Mouse (Mus musculus) spleen, postnatal 36 days (tissue): Measurements from ENCODE around the gene Zfp646.
A peak's percentile ranks its signal among the peaks of the same experiment; 100 is the strongest.
"Not testable (repeated sequence)": the region's sequence is repeated elsewhere in the genome, so short reads cannot be mapped to it uniquely, and the experiment has no call there.

ENCODE experiments used
- DNase-seq, 2 experiments: peaks; one replicate each; pipeline ENCODE4 v3.0.0; 2022; ENCODE audit warnings: low spot score in 2 of 2, mixed read lengths in 1 of 2

Gene Zfp646

DNA sequence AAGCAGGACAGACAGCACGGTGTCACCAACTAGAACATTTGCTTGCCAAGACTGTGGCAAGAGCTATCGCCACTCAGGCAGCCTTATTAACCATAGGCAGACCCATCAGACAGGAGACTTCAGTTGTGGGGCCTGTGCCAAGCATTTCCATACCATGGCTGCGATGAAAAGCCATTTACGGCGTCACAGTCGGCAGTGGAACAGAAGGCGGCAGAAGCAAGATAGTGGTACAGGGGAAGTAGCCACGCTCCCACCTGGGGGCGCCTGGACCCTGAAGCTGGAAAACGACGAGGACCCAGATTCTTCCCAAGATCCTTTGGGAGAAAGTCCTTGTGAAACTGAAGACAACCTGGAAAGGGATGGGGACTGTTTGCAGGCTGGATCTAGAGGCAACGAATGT is 4.4 kb downstream of the Zfp646 start:
- no peak for DNase-seq

DNA sequence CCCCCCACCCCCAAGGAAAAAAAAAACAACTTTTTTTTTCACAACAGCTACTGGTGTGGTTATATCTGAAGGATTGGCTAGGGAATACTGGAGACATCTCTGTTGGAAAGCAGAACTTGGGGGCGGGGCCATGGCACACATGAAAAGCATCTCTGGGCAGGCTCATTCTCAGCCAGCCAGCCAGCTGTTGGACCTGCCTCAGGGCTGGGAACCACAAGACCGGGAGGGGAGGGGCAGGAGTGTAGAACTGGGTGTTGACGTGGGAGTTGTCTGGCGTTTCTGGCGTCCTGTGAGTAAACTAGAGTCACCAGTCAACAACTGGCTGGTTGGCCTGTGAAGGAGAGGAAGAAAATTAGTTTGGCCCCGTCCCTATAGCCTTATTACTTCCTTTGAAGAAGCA is 9.9 kb downstream of the Zfp646 start:
- DNase-seq: no peak

DNA sequence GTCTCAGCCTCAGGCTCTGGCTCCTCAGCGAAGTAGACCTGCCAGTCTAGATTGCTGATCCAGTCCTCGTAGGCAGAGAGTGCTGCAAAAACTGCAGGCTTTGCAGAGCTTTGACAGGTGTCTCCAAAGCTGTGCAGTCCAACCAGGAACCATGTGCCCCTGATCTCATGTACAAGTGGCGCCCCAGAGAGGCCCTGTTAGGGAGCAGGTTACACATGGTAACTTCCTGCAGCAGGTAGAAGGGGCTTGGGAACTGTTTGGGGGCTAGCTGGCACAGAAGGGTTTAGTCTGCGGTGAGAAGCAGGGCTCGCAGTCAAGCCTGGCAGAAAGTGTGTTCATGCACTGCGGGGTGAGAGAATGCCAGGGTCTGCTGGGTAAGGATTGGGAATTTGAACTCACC is 10.5 kb downstream of the Zfp646 start:
- DNase-seq: no peak

DNA sequence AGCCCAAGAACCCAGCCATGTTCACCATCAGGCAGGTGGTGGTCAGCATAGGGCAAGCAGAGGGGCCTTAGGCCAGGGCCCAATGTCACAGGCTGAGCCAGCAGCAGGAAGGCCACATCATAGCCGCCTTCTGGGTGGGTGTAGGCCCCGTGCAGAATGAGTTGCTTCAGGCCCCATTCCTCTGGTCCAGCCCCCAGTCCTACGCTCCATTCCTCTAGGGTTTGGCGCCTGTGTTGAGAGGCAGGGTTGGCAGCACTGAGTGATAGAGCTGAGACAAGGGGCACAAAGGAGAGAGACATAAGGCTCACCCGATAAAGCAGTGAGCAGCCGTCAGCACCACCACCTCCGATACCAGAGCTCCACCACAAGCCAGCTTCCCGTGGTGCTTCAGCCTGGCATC is 11.2 kb downstream of the Zfp646 start:
- DNase-seq: no peak

DNA sequence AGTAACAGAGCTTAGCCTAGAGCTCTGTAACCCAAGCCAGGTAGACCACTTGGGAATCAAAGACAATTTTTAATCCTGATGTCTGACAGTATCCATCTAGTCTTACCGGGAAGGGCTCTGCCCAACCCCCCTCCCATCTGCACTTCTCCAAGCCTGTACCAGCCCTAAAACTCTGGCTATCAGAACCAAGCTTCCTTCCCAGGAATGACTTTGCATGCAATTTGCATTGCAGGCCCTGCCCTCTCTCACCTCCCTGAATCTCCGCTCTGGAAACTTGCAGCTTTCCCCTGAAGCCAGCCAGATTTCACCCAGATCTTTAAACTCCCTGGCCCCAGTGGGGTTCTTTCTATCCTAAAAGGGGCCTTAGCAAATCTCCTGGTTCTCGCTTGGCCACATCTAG is 11.8 kb downstream of the Zfp646 start:
- DNase-seq: no peak

DNA sequence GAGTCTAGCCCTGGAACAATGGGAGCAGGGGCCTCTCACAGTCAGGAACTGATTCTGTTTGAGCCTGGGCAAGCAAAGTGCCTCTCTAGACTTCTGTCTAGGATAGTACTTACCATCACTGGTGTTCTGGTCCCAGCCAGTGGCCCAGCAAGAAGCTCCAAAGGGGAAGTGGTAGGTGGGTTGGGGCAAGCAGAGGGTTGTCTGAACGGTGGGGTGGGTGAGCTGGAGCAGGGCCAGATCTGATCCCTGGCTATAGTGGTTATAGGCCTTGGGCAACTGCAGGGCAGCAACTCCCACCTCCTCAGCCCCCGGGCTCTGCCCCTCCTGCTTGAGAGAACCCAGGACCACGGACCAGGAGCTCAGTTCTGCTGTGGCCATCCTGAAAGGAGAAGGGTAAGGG is 12.8 kb downstream of the Zfp646 start:
- no peak for DNase-seq

DNA sequence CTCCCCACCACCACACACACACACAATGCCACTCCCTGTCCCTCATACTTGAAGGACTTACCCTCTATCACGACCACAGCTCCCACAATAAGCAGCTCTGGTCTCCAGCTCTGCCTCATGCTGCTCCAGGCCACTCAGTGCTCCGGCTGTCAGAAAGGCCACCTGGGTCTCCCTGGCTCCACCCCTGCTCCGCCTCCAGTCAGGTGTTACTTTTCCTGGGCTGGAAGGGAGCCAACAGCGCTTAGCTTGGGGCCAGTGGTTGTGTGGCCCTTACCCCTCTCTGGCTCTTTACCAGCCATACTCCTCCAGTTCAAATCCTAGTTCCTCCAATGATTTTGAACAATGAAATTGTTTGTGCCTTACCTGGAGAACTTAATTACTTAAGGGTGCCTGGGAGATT is 14.8 kb downstream of the Zfp646 start, which contains the start of gene Prss53:
TSS of gene Prss53 (minus strand) at position 173 of the 400 bp plus-strand sequence.
- no peak for DNase-seq

DNA sequence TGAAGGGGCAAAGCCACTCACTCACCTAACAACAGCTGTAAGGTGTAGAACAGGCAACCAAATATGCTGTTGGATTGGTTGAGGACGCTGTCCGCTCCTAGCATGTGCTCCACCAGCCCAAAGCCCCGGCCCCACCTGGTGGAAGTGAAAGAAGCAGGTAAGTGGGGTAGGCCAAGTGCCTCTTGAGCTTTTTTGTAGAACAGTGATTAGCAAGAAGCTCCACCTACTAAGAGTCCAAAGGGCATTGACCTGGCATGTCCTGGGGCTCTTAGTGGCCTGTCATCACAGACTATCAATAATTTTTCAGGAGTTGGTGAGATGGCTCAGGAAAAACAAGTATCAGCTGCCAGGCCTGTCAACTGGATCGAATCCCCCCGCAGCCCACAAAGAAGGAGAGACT is 18.5 kb downstream of the Zfp646 start:
- no peak for DNase-seq

DNA sequence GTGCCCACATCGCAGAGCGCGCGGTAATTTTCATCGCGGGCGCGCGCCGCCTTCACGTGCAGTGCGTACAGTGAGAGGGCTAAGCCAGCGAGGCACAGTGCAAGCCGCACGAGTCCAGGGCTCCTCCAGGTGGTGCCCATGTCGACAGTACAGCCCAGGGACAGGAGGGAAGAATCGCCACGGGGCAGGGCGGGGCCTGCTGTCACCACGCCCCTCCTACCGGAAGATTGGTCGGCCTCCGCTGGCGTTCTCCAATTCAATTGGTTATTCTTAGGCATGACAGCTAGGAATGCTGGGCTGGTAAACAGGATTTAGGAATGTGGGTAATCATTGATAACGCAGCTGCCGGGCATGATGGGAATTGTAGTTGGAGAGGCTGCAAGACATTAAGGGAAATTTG is 19.4 kb downstream of the Zfp646 start, which contains the start of the genes Gm21974 and Vkorc1:
TSS of gene Gm21974 (minus strand) at position 13 of the 400 bp plus-strand sequence.
TSS of gene Vkorc1 (minus strand) at position 176 of the 400 bp plus-strand sequence.
- peak; percentile 90 to 93 for DNase-seq

DNA sequence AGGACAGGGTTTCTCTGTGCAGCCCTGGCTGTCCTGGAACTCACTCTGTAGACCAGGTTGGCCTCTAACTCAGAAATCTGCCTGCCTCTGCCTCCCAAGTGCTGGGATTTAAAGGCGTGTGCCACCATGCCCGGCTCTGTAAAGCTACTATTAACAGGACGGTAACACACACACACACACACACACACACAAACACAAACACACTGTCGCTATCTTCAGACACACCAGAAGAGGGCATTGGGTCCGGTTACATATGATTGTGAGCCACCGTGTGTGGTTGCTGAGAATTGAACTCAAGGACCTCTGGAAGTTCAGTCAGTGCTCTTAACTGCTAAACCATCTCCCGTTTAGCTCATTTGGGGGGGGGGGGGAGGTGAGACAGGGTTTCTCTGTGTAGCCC is 19.9 kb downstream of the Zfp646 start:
- DNase-seq: not testable (repeated sequence)

DNA sequence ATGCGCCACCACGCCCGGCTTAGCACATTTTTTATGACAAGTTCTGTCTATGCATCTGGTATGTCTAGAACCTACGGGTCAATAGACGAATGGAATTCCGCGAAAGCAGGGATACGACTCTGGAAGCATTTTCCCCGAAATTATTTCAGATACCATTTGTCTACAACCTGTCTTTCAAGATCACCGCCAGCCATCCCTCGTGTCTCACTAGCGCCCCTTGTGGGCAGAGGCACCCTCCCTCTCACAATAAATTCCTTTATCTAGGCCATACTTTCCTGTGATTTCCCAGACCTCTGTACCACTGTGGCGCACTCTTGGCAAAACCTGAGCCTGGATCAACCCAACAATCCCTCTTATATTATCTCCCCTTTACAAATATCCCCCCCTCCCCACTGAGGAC is 20.4 kb downstream of the Zfp646 start:
- peak; percentile 47 to 71 for DNase-seq

DNA sequence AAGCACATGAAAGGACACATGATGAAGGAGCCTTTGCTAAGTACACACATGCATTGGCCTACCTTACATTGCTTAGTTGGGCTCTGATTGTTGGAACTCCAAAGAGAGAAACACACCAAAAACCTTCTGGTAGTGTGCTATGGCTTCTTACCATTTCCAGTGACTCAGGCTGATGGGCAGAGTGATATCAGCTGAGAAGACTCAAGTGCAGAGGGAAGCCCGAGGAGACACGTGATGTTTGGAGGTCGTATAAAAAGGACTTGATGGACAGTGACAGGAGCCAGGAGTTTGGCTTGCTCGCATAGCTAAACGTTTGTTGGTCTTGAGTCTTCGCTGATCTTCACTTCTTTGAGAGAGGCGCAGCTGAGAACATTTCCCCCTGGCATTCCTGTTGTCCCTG is 21.5 kb downstream of the Zfp646 start:
- no peak for DNase-seq

DNA sequence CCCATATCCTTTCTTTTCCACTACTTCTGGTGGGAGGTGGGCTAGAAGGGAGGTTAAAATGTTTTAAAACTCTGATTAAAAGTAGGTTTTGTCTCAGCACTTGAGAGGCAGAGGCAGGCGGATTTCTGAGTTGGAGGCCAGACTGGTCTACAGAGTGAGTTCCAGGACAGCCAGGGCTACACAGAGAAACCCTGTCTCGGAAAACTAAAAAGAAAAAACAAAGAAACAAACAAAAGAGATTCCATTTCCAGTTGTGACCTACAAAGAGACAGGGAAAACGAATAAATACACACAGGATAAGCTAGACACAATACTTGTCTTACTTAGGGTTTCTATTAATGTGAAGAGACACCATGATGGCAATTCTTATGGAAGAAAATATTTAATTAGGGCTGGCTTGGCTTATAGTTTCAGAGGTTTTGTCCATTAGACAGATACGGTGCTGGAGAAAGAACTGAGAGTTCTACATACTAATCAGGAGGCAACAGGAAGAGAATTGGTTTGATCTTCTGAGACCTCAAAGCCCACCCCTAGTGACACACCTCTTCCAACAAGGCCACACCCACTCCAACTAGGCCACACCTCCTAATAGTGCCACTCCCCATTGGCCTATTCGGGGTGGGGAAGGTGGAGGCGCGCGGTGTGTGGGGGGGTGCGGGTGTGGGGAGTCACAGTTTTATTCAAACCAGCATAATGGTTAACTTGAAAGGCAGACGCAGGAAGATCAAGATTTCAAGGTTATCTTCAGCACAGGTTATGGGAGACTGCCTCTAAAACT is 22.3 kb downstream of the Zfp646 start:
- DNase-seq: peak; percentile 30 to 32

DNA sequence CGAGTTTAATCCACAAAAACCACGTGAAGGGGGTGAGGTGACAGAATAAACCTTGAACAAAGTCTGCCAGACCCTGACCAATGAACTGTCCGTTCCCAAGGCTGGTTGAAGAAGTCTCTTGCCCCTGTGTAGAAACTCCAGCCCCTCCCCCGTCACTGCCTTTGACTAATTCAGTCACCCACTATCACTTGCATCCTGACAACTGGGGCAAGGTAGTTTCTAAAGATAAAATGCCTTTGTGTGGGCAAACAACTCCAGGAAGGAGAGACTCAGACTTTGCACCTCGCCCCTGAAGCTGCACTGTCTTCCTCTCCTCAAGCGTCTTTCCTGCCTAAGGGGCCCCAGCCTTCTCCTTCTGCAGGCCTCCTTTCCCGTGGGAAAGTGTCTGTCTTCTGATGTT is 24.0 kb downstream of the Zfp646 start:
- no peak for DNase-seq

DNA sequence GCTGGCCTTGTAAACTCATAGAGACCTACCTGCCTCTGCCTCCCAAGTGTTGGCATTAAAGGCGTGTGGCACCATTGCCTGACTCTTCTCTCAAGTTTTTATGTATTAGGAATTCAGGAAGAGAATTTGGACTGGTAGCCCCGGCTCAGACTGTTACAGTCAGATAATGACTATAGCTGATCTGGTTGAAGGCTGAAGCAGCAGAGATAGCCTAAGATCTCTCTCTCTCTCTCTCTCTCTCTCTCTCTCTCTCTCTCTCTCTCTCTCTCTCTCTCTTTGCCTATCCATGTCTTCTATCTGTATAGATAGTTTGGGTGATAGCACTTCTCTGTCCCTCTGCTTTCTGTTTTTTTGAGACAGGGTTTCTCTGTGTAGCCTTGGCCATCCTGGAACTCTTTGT is 25.8 kb downstream of the Zfp646 start:
- DNase-seq: no peak

DNA sequence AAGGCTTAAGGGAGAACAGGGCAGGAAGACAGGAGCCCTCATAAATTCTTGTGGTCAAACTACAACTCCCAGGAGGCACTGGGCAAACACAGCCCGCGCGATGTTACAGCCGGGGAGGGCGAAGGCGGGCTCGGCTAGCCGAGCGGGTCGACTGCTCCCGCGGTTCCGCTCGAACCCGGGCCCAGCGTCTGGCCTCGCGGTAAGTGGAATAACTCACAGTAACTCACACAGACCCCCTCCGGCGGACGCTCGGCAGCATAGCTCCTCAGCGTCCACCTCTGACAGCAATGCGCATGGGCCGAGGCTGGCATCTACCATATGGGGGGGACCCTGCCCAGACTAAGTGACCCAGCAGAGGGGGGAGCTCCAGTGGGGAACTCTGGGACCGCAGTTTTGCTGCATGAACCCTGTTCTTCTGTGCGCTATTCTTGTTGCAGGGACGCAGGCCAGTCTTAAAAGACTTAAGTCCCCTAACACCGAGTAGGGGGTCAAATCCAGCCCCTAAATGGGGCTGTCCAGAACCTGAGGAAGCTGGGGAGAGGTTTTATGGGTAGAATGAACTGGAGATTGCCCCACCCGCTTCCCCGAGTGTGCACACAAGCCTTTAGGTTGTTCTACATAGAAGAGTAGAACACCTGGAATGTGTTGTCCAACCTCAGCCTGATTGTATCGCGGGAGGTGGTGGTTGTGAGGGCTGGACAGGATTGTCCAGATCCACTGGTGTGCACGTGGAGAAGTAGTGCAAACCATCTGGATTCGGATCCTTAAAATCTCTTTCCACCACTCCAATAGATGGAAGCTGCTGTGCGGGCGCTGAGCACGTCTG is 28.2 kb downstream of the Zfp646 start, which contains the start of gene Bckdk:
TSS of gene Bckdk (plus strand) at position 112 of the 826 bp plus-strand sequence.
- peak; percentile 78 to 80 for DNase-seq

DNA sequence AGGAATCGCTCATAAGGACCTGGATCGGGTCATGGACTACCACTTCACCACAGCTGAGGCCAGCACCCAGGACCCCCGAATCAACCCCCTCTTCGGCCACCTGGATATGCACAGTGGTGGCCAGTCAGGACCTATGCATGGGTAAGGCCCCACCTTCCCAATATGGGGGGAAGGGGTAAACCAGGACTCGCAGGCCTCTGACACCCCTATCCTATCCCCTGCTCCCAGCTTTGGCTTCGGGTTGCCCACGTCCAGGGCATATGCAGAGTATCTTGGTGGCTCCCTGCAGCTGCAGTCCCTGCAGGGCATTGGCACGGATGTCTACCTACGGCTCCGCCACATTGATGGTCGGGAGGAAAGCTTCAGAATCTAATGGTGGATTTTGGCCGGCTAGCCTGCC is 31.9 kb downstream of the Zfp646 start:
- no peak for DNase-seq

DNA sequence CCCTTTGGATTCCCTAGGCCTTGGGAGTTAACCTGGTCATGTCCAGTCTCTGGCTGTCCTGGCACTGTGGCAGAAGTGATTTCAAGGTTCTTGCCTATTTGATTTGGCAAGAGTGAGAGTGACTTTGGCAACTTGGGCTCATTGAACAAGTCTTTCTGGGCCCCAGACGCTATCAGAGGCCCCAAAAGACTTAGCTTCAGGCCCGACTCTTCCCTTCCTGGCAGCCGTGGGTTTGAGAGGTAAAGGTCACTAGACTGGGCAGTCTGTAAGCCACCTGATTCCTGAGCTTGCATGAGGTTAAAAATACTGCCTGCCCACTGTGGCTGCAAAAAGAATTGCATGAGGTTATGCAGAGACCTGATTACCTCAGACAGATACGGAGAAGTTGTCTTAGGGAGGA is 32.6 kb downstream of the Zfp646 start:
- DNase-seq: no peak

DNA sequence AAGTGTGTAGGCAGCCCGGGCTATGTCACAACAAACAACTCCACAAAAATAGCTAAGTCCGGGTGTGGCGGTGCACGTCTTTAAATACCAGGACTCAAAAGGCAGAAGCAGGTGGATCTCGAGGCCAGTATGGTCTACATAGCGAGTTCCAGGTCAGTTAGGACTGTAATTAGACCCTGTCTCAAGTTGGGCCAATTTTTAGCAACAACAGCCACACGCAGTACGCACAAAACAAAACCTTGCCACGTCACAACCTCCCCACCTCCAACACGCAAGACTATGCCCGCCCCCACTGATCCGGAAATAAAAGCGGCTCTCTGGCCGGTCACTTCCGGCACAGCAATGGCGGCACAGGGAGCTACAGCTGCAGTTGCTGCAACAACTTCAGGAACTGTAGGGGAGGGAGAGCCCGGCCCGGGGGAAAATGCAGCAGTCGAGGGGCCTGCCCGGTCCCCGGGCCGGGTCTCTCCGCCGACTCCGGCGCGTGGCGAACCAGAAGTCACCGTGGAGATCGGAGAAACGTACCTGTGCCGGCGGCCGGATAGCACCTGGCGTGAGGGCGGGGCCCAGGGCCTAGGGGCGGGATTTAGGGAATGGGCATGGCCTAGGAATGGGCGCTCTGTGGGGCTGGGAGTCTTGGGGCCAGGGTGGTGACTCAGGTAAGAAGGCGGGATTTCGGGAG is 36.3 kb downstream of the Zfp646 start, which contains the start of gene Kat8:
TSS of gene Kat8 (plus strand) at position 327 of the 682 bp plus-strand sequence.
- peak; percentile 82 to 85 for DNase-seq

DNA sequence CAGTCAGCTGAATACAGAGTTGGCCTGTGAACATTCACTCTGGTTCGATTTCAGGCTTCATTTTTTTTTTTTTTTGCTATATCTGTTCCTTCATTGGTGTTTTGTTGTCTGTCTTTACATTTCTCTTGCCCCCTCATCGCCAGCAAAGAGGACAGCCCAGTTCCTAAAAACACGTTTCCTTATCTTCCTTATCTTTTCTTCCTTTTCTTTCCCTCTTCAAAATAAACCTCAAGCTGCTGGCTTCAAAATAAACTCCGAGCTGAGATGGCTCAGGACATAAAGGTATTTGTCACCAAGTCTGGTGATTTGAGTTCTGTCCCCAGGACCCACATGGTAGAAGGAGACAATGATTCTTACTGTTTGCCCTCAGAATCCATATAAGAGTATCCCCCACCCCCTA is 36.9 kb downstream of the Zfp646 start:
- DNase-seq: no peak

DNA sequence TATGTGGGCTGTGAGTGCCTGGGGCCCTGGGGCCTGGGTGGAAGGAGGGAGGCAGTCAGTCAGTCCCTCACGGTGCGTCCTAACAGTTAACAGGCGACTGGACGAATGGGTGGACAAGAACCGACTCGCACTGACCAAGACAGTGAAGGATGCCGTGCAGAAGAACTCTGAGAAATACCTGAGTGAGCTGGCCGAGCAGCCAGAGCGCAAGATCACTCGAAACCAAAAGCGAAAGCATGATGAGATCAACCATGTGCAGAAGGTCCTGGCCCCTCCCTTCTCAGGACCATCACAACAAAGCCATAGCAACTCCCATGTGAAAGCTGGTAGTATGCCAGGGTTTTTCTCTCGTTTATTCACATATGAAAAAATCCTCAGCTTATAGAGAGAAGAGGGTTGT is 39.3 kb downstream of the Zfp646 start:
- no peak for DNase-seq

DNA sequence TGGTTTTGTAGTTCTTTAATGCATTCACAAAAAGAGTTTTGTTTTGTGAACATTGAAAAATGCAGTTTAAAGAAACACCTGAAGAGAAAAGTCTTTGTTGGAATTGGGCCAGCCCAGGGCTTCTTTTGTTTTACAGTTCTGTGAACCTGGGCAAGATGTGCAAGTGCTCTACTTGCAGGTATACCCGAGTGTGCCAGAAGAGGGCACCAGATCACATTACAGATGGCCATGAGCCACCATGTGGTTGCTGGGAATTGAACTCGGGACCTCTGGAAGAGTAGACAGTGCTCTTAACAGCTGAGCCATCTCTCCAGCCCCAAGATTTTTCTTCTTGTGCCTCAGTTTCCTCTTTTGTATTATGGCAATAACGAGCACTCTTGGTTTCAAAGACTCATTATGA is 42.2 kb downstream of the Zfp646 start:
- peak; percentile 52 to 59 for DNase-seq
